Mouse (Mus musculus) left cerebral cortex, adult 8-10 months (tissue): ENCODE measurements around the gene Pelp1. TPM values are rescaled to one million over a fixed set of nuclear protein-coding genes. Genes with fewer than 3 reads are reported as not detected.
"Not testable (repeated sequence)": the region's sequence is repeated elsewhere in the genome, so short reads cannot be mapped to it uniquely, and the experiment has no call there.

Source experiments
- DNase-seq, 2 experiments: peaks; one replicate each; pipeline ENCODE4 v3.0.0; 2022; ENCODE audit warnings: low spot score in 2 of 2
- total RNA-seq, 4 experiments: library from RNA; stranded (reverse); gene quantifications; 2 replicates each; pipeline ENCODE4 v1.2.4; 2022

Pelp1 gene
- total RNA-seq, 4 experiments from 2014 or later = 31.9 to 37.0 (median 35.2) TPM

DNA sequence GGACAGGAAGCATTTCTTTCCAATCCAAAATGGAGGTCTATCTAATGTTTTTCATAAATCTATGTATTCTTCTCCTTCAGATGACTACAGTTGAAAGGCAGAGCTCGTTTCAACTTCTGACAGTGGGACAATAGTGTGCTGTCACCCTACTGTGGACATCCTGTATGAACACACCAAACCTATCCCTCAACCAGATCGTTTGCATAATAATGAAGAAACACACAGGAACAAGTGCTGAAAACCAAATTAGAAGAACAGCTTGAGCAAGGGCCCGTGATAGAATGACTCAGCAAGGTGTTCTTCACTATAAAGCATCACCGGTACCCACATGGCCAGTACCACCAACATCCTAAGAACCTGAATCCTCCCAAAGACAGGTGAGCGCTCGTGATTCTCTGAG, 16.8 kb upstream of the Pelp1 start:
- not testable (repeated sequence) for DNase-seq

DNA sequence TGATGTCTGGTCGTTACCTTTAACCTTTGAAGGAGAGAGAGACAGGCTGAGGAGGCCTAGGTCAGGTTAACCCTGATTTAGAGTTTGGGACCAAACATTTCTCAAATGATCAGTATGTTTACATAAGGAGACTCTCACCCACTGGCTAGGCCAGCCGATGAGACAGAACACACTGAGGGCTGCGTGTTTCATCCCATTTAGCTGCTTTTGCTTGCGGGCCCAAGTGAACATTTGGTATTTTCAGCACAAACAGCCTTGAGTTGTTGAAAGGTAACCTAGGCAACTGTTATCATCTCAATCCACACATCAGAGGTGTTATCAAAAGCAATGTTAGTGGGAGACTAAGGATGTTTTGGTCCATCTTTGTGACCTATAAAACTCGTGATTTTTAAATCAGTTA, 9.7 kb upstream of the Pelp1 start:
- no peak for DNase-seq

DNA sequence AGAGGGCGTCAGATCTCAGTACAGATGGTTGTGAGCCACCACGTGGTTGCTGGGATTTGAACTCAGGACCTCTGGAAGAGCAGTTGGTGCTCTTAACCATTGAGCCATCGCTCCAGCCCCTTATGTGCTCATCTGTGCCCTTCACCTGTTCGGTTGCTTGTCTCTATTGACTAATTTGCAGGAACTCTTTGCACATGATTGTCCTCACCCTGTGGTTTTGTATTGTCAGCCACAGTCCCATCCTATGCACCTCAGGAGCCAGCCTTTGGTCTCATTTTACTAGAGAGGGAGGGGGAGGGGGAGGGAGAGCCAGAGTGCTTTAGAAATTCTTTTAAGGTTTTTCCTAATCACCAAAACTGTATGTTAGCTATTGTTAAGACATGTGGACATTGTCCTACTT, 8.4 kb upstream of the Pelp1 start:
- no peak for DNase-seq

DNA sequence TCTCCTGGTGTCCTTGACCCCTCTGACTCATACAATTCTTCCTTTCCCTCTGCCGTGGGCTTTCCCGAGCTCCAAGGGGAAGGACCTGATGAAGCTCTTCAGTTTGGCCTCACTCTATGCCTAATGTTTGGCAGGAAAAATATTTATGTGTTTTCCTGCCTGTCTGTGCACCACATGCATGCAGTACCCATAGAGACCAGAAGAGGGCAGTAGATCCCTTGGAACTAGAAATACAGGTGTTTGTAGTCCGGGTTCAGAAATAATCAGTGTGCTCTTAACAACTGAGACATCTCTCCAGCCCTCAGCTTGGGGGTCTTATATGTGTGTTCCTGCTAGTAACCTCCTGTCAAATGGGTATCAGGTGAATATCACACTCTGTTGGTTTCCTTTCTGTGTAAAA, 4.1 kb upstream of the Pelp1 start:
- peak in 1 of 2 experiments; percentile 42 for DNase-seq

DNA sequence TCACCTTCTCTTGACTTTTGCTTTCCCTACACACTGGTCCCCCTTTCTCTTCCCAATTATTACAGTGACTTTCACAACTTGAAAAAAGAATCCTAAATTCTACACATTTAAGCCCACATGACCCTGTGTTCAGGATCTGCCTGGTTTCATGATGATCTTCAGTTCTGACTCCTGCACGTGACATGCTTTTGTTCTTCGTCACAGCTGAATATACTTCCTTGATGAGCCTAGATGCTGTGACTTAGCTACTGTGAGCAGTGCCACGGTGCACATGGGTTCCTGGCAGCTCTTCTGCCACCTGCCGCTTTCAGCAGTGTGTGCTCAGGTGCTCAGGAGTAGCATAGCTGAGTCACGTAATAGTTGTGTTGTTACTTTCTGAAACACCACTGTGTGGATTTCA, 2.8 kb upstream of the Pelp1 start:
- no peak for DNase-seq

DNA sequence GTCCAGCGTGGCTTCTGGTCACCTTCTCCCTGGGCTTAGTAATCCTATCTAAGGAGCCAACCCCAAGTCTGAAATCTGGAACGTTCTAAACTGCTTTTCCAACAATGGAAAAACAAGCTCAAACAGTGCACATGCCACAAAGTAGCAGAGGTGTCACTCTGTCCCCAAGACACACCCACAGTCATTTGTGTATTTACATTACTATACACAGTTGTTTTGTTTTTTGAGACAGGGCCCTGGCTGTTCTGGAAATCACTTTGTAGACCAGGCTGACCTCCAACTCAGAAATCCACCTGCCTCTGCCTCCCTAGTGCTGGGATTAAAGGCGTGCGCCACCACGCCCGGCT, 439 bp upstream of the Pelp1 start:
- DNase-seq = no peak

DNA sequence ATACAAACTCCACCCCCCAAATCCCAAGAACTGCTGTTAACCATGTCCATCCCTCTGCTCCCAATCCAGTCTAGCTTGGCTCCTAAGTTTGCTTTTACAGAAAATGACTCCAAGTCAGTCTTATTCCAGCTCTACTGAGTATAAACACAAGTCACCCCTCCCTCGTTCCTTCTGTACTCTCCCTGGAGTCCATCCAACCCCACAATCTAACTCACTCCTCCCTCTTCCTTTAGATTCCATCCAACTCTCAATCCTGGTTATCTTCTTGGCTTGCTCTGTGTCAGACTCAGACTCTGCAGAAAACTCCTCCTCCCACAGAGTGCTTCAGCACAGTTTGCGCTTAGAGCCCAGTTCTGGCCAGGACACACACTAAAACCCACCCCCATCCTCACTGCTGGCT, 6.2 kb downstream of the Pelp1 start:
- DNase-seq = peak in 1 of 2 experiments; percentile 15

DNA sequence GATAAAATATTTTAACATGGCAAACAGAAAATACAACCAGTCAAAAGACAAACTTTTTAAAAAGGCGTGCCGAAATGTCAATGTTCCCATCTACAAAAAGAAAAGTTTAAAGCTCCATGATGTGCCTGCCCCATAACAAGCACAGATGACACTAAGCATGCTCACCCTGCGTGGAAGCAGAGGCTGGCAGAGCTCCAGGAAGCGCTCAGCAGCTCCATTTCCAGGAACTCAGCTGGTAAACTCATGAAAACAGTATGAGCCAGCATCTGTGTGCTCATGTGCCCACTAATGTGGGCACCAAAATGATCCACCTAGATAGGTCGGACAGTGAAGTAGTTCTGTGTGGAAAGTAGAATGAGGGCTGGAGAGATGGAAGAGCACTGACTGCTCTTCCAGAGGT, 20.4 kb downstream of the Pelp1 start:
- no peak for DNase-seq

DNA sequence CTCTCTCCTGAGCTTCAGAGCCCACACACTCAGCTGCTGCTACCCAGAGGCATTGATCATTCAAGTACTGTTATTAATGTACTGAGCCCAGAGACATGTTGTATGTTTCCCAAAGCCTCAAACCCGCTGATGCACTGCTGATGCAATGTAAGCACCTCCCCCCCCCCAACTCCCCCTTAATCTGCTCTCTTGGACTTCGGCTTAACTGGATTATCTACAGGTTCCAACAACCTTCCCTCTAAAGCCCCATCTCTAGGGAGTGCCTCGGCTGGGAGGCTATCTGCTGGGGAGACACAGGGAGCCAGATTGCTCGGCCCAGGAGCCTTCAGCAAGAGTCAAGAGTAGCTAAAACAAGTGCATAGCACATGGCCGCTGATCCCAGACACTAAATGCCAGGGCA, 22.4 kb downstream of the Pelp1 start:
- DNase-seq = no peak

DNA sequence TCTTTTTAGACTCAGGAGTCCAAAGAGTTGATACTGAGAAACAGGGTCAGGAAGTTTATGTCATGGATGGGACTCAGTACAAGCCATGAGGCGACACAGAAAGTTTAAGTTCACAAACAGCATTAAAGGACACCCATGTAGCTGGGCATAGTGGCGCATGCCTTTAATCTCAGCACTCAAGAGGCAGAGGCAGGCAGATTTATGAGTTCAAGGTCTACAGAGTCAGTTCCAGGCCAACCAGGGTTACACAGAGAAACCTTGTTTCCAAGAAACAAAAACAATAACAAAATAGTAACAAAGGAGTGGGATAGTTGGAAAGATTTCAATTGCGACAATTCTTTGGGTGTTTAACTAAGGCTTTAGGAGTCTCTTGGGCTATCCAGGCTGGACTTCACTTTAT, 25.7 kb downstream of the Pelp1 start:
- no peak for DNase-seq

DNA sequence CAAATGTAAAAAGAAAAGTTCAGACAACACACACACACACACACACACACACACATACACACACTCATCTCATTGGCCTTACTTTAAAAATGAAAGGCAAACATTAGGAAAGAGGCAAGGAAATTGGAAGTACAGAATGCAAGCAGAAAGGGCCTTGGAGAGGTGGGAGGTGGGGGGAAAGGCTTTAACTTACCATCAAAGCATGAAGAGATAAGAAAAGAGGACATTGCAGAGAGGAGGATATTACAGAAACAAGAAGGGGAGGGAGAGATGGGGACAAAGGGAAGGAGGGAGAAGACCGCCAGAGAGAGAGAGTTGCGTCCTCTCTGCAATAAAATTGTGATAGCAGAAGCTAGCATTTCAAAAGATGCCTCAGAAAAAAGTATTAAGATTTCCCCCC, 28.5 kb downstream of the Pelp1 start:
- no peak for DNase-seq

DNA sequence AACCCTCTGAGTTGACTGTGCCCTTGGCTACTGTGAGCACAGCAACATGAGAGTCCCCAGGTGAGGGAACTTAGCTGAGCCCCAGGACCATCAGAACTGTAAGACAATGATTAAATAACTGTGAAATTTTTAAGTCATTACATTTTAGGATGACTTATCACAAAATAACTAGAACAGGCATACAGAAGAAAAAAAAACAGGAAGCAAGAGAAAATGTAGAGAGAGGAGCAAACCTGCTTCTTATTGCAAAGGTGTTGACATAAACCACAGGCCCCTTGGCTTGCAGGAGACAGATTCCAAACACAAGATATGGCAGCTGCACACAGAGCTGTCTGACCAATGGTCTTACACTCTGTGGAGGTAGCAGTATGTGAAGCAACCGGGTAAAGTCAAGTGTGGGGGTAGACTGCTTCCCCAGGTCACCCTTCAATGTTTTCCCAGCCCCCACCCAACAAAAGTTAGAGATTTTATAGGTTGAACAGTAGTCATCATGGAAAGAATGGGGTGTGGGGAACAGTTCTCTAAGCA, 29.3 kb downstream of the Pelp1 start:
- DNase-seq = no peak

DNA sequence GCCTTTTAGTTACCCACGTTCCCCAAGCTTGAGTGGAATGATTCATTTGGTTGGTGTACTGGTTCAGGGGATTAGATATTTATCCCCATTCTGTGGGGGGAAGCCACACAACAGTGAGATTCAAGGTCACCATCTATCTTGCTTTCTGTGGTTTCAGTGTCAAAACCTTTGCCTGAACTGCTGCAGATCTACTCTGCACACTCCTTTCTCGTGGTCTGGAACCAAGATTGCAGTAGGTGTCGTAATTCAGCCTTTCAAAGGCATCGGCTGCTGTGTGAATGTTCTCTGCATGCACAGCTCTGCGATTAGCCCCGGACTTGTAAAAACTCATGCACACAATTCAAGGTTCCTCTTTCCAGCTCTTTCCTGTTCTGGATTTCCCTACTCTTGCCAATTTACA, 33.8 kb downstream of the Pelp1 start:
- DNase-seq = no peak

DNA sequence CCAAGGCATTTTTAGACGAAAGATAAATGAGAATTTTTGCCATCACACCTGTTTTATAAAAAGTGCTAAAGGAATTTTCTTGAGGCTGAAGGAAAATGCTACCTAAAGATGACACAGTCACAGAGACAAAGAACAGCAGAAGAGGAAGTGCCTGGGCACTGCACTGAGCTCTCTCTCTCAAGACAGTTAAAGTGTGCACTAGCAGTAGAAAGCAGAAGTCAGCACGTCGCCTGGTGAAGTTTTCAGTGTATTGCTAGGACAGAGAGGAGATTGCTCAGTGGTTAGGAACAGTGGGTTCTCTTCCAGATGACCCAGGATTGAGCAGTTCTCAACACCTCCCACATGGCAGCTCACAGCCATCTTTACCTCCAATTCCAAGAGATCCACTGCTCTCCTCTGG, 35.5 kb downstream of the Pelp1 start:
- DNase-seq = no peak

DNA sequence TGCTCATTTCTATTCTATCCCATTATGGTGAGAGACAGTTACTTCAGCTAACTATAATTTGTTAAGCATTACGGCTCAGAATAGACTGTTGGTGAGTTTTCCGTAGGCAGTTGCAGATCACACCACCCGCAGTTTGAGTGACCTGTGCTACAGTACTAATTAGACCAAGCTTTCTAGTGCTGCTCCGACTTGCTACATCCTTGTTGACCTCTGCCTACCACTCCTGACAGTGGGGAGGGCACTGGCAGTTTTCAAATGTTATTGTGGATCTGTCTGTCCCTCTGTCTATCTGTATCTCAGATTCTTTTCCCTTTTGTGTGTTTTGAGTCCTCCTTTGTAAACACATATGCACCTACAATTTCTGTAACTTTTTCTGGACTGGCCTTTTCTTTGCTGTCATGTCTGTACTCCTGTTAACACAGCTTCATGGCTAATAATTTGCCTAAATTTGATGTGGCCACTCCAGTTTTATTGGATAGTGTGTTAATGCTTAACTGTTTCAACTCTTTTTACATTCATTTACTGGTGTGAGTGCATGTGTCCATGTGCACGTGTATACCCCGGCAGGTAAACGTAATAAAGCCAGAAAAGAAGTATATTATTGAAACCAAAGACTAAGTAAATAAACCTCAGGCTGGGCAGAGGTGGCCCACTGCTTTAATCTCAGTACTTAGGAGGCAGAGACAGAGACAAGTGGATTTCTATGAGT, 36.8 kb downstream of the Pelp1 start:
- no peak for DNase-seq

DNA sequence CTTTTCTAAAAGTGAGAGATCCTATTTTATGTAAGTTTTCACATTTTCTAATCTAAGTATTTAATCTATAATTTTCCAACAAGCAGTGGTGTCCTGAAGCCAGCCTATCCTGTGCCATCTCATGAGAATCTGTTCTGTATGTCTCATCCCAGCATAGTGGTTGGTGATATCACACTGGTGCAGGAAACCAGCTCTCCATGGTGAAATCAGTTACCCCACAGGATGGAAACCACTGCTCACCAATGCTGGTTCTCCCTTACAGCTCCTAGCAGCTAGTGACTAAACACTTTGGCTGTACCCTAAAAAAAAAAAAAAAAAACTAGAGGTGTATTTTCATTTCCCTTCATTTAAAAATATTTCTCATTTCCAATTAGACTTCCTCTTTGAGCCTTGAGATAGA, 37.4 kb downstream of the Pelp1 start:
- DNase-seq = no peak

DNA sequence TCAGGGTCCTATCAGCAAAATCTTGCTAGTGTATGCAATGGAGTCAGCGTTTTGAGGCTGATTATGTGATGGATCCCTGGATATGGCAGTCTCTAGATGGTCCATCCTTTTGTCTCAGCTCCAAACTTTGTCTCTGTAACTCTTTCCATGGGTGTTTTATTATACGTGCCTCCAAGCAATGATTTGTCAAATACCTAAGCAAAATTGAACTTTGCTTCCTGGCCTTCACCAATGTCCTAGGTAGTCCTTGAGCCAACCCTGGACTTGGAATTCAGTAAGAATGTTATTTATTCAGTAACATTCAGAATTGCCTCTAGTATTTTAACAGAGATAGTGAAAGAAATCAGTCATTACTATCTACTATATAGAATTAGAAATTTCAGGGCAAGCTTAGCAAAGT, 41.2 kb downstream of the Pelp1 start:
- not testable (repeated sequence) for DNase-seq

DNA sequence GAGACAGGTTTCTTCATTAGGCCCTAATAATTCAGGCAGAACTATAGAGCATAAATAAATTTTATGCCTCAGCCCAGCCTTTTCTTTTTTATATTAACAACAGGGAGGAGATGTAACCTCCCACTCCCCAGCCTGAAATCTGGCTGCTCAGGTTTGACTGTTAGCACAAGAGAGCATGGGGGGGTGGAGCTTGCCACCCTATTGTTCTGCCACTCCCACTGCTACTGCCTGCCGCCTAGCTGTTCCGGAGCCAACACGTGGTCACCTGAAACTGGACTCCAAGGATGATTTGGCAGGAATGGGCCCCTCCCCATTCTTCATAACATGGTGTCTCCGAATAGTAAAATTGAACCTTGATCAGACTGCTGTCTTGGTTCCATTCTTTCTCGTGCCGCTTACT, 42.1 kb downstream of the Pelp1 start:
- not testable (repeated sequence) for DNase-seq

DNA sequence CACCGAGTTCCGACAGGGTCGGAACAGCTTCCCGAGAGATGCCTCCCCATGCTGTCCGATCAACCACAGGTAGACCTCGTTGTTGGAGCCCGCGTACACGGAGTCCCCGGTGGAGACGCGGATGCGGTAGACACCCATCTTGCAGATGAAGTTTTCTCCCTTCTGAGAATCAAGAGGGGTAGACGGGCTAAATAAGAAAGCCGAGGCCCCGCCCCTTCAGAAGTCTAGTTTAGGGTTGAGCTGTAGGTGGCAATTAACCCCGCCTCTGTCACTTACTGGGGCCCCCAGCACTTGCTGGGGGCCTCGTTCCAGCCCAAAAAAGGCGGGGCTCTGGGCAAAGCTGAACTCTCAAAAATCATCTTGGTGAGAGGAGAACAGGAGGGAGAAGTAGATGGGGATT, 58.0 kb downstream of the Pelp1 start, which contains the start of gene Alox15:
Gene Alox15 (minus strand): TSS at position 164 of the 400 bp plus-strand sequence.
- DNase-seq = no peak

DNA sequence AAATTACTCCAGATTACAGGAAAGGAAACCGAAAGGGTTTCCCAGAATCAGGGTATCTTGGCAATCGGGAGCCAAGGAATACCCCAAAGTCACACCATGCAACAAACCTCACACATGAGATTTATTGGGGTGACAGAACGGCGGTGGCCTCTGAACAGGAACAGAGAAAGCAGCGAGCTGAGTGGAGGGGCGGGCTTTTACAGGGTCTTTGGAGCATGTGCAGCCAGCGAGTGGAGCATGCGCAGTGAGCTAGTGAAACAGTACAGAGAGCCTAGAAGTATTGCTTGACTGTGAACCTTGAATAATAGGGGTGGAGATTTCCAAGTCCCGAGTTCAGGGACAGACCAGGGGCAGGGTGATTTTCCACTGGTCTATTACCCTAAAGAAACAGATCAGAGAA, 61.2 kb downstream of the Pelp1 start:
- no peak for DNase-seq

DNA sequence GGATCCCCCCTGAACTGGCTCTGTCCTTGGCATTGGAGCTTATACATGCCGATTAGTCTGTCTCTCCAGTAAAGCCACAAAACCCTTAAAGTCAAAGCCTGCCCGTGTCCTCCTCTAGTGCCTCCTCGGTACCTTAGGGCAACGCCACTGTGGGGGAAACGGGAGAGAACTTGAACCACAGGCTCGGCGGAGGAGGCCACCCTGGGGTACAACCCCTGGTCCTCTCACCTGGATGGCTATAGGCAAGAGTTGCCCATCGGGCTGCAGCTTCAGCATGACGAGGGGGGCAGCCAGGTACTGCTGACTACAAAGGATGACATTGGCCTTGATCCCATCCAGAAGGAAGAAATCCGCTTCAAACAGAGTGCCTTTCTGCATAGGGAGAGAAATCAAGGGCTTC, 62.0 kb downstream of the Pelp1 start:
- DNase-seq = no peak

DNA sequence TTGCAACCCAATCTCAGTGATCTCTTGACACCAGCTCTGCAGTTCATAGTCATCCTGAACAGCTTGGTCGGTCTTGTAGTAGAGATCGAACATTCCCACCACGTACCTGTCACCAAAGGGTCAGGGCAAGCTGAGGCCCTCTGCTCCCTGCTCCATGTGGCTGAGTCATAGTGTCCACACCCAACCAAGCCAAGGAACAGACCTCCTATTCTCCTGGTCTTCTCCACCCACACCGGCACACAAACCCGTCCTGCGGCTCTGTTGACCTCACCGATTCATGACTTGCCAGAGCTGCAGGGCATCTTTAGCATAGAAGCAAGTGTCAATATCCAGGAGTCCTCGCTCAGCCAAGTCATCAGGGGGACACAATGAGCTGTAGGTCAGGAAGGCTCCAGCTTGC, 64.3 kb downstream of the Pelp1 start:
- no peak for DNase-seq

DNA sequence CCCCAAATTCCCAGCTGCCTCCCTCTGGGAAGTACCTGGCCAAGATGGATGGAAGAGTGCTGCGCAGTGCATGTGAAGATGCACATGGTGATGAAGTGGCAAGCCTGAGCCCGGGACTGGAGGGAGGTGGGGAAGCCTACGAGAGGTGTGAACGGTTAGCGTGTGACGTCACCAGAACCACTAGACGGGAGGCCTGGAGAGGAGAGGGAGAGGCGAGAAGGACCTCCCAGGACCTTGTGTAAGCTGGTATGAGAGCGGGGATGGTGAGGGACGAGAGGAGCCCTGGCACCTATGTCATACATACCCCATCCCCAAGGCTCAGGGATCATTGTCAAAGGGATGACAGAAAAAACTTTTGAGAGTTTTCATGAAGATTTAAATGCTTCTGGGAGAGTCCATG, 64.8 kb downstream of the Pelp1 start:
- no peak for DNase-seq
